Mouse (Mus musculus) liver, postnatal 0 days (tissue): Measurements from ENCODE around the gene Eva1b.
A peak's percentile ranks its signal among the peaks of the same experiment; 100 is the strongest.

Experiments
- CTCF ChIP-seq: sonication (generic); IDR thresholded peaks from 2 replicates; pipeline ENCODE4 v1.5.1; 2016; ENCODE audit warnings: antibody characterized with exemption, low read depth
- EP300 ChIP-seq: IDR thresholded peaks from 2 replicates; pipeline ENCODE4 v1.6.1; 2016; ENCODE audit warnings: antibody characterized with exemption, low read depth, mild to moderate bottlenecking

DNA sequence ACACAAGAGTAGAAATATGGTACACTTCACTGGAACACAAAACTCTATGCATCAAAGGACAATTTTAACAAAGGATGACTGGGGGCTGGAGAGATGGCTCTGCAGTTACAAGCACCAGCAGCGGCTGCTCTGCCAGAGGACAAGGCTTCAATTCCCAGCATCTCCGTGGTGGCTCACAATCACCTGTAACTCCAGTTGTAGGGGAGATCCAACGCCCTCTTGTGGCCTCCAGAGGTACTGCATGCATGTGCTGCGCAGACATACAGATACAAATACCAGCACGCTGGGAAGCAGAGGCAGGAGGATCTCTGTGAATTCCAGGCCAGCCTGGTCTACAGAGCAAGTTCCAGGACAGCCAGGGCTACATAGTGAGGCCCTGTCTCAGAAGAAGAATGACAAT lies 9.1 kb downstream of the Eva1b start:
- TF ChIP-seq EP300 (no peak), CTCF (peak; percentile 94)
